Mouse (Mus musculus) megakaryocyte, adult 5-6 weeks (primary cell): ENCODE results near the gene 4930563M21Rik. TPM values are rescaled to one million over a fixed set of nuclear protein-coding genes. Genes with fewer than 3 reads are reported as not detected.

Source experiments
- ATAC-seq: 2 replicates; pipeline ENCODE4 v1.8.0; 2016; ENCODE audit warnings: mild to moderate bottlenecking, inconsistent platforms; ENCODE audit not compliant: poor library complexity, severe bottlenecking
- total RNA-seq, 2 experiments: library from RNA; stranded (forward) in 1 of 2; stranded (reverse) in 1 of 2; fragments of 153-499, 151-499 nt in 1 of 2; fragments of 221-1000, 200-1000 nt in 1 of 2; gene quantifications; 2 replicates each; pipeline versions ENCODE4 v1.2.3 to v1.2.4; 2015 to 2017

4930563M21Rik gene
- total RNA-seq (2015) (not detected in 2 replicates), total RNA-seq (2017) (not detected in 2 replicates)

DNA sequence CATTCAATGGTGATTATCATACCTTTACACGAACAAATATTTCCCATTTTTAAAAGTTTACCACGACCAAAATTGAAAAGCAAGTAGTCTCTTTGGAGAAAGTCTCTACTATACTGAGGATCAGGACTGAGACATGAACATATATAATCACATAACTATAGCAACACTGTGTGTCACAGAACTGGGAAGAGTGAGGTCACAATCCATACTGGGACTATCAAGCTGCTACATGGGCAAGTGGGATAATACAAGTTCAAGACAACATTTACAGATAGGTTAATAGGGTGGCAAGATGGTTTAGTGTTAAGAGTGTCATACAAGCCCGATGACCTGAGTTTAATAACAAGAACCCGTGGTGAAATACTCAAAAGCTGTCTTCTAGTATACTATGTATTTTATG is at the start of gene 4930563M21Rik:
TSS of gene 4930563M21Rik (minus strand) at position 101 of the 400 bp plus-strand sequence.
- no peak for ATAC-seq

GRCm38 (mm10) chr9:56056147-56056546 is 45.8 kb upstream of the 4930563M21Rik start:
- no peak for ATAC-seq

GRCm38 (mm10) chr9:56053796-56054195 is 43.4 kb upstream of the 4930563M21Rik start:
- no peak for ATAC-seq

DNA sequence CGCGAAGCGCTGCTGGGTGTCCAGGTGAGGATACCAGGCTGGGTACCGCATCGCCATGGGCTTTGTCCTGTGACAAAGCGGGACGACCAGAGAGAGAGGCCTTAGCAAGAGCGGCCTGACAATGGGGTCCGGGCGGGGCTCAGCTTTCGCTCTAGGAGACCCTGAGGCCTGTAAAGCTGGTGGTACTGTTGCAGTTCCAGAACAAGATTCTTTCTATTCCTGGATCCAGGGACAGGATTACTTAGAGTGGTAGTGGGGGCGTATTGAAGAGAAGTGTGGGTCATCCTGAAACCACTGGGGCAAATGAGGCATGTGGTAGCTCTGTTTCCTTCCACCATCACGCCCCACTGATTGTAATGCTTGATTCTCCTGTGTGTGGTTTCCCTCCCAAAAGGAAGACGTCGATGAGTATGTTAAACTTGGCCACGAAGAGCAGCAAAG is 31.9 kb upstream of the 4930563M21Rik start:
- 0 out of 2 replicates have a peak, but pooled peaks have one; percentile 5 for ATAC-seq

DNA sequence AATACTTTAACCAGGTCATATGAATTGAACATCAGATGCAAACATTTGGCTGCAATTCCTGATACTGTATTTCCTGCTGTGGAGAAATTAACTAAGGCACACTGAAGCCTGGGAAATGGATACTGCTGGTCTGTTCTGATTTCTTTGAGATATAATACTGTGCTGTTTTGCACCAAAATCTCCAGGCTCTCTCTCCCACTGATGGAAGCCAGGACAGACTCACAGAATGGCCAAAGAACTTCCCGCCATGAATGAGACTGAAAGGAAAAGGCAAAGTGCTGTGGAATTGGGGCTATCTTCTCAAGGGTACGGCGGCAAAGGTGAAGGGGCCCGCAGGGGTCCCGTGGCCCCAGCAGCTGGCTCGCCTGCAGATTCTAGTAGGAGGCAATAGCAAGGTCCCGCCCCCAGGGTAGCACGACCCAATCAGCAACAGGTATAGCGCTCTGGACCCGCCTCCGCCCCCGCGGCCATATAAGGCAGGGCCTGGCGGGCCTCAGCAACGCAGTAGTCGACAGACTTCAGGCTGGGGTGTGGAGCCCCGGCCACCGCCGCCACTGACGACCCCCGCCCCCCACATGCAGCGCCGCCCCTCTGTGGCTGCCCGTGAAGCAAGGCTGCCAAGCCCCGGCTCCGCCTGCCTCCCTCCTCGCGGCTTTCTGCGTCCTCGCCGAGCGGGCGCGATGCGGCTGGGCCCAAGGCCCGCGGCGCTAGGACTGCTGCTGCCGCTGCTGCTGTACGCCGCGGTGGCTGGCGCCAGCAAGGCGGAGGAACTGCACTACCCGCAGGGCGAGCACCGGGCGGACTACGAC is 31.2 kb upstream of the 4930563M21Rik start, which contains the start of gene Rcn2:
TSS of gene Rcn2 (plus strand) at position 474 of the 809 bp plus-strand sequence.
- peak; percentile 99 for ATAC-seq

DNA sequence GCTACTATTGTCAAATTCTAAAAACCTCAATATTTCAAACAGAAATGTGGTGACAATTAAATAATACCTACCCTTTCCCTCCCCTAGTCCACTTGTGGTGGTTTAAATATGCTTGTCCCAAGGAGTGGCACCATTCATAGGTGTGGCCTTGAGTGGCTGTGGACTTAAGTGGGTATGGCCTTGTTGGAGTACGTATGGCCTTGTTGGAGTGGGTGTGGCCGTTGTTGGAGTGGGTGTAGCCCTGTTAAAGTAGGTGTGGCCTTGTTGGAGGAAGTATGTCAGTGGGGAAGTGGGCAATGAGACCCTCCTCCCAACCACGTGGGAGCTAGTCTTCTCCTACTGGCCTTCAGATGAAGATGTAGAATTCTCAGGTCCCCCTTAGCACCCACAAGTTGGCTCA is 21.9 kb upstream of the 4930563M21Rik start:
- no peak for ATAC-seq

- no peak for ATAC-seq
These were observed 16.9 kb upstream of the 4930563M21Rik start for GRCm38 (mm10) chr9:56027292-56027691.

GRCm38 (mm10) chr9:56024772-56025171 is 14.4 kb upstream of the 4930563M21Rik start:
- ATAC-seq: no peak

DNA sequence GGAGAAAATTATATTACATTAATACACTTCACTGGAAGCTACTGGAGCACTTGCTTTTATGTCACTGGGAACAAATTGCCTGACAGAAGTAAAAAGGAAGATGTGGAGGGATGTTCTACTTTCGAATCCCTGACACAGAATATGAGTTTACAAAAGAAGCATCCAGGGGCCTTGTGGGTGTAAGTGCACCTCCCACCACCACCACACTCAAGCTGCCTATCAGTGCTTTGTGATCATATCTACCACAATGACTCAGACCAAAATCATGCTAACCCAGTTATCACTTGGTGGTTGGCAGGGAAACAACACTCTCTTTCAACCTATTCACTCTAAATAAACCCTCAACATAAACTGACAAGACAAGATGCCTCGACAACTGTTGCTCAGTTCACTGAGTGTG is 5.7 kb downstream of the 4930563M21Rik start:
- peak; percentile 47; the same call in 1 of the 2 replicates for ATAC-seq

- ATAC-seq: peak; percentile 82
These were observed 63.5 kb downstream of the 4930563M21Rik start for GRCm38 (mm10) chr9:55946819-55947218.

DNA sequence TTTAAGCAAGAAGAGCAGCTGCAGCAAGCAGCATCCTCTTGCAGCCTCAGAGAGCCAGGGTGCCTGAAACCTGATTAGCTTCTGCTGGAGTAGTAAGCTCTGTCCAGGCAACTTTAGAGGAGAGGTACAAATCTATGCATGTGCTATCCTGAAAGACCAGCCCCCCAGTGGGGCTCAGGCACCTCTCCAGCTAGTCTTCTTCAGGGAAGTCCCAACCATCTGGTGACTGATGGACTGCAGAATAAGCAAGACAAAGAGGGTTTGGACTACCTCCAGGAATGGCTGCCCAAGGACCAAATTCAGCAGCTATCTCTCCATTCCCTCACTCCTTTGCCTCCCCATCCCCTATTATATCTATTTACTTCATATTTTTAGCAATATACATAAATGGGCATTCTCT is 69.0 kb downstream of the 4930563M21Rik start:
- ATAC-seq: no peak

- no peak for ATAC-seq
These were observed 71.7 kb downstream of the 4930563M21Rik start for GRCm38 (mm10) chr9:55938618-55938985.

GRCm38 (mm10) chr9:55937664-55938617 is 72.4 kb downstream of the 4930563M21Rik start, which contains the start of gene Scaper:
TSS of gene Scaper (minus strand) at chr9:55938119.
- ATAC-seq: peak; percentile 88

- no peak for ATAC-seq
These were observed 73.1 kb downstream of the 4930563M21Rik start for GRCm38 (mm10) chr9:55937224-55937663.

GRCm38 (mm10) chr9:55932482-55932881 is 77.9 kb downstream of the 4930563M21Rik start:
- ATAC-seq: no peak

DNA sequence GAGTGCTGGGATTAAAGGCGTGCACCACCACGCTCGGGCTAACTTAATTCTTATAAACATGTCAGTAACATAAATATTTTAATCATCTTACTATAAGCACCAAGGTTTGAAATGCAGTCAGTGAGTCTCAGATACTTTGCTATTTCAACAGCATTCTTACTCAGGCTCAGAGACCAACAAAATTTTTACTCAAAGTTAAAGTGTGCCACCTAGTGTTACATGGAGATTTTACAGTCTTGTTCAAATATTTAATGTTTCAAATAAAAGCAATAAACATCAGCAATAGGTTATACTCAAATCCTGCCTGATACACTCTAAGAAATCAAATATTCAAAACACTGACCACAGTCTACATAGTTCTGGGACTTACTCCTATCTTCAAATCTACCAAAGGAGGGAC is 91.8 kb downstream of the 4930563M21Rik start:
- ATAC-seq: no peak

GRCm38 (mm10) chr9:55916751-55917150 is 93.6 kb downstream of the 4930563M21Rik start:
- no peak for ATAC-seq
